Mouse (Mus musculus) brown adipose tissue, adult 24 weeks (tissue): ENCODE measurements at regions not wholly inside any gene's neighbourhood (a gene's known extent, or its start where the extent isn't known, plus 50 kb on each side); places are given as distances from the start of the nearest gene placed in this dataset.
"Not testable (repeated sequence)": the region's sequence is repeated elsewhere in the genome, so short reads cannot be mapped to it uniquely, and the experiment has no call there.

Experiments used
- H3K27ac ChIP-seq: fragments of 200-500 bp; replicated peaks from 2 replicates; pipeline ENCODE4 v1.5.1; 2012; ENCODE audit warnings: low read depth, mild to moderate bottlenecking, low read length
- H3K4me1 ChIP-seq: fragments of 200-500 bp; 2 replicates; pipeline ENCODE4 v1.6.1; 2012; ENCODE audit warnings: low read length, mixed read lengths; ENCODE audit not compliant: control insufficient read depth, insufficient read depth, insufficient read length
- H3K4me3 ChIP-seq: fragments of 200-500 bp; 2 replicates; pipeline ENCODE4 v1.5.1; 2012; ENCODE audit warnings: low read depth, mild to moderate bottlenecking, low read length, moderate library complexity; ENCODE audit not compliant: insufficient read depth

GRCm38 (mm10) chr16:93306951-93307350 lies 296.9 kb downstream of the Setd4 start:
- Histone ChIP-seq H3K27ac (no peak overlapping the region), H3K4me1 (no peaks in the 10 kb centered on the region), H3K4me3 (no peak overlapping the region)

GRCm38 (mm10) chr16:93306140-93306539 lies 297.7 kb downstream of the Setd4 start:
- not testable (repeated sequence) for H3K4me1 ChIP-seq, H3K4me3 ChIP-seq

DNA sequence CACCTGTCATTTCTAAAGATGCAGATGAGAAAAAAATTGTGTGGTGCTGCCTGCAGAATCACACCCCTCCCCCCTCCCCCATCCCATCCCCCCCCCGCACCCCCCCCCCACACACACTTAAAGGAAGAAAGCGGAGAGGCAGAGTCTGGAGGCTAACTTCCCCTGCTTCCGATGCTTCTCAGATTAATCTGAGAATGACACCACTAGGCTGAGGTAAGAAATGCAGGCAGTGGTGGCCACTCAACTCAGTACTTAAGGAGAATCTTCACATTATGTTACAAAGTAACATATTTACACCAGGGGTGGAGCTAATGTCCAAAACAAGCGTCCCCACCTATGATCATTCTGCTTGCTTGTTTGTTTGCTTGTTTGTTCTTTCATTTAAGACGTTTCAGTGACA lies 309.4 kb downstream of the Setd4 start:
- no peaks in the 10 kb centered on the region for H3K4me1 ChIP-seq
- no peak overlapping the region for H3K4me3 ChIP-seq
- H3K27ac ChIP-seq: no peak overlapping the region

More at GRCm38 (mm10) chr16:93306140-93306539, 297.7 kb downstream of the Setd4 start:
- not testable (repeated sequence) for H3K27ac ChIP-seq

DNA sequence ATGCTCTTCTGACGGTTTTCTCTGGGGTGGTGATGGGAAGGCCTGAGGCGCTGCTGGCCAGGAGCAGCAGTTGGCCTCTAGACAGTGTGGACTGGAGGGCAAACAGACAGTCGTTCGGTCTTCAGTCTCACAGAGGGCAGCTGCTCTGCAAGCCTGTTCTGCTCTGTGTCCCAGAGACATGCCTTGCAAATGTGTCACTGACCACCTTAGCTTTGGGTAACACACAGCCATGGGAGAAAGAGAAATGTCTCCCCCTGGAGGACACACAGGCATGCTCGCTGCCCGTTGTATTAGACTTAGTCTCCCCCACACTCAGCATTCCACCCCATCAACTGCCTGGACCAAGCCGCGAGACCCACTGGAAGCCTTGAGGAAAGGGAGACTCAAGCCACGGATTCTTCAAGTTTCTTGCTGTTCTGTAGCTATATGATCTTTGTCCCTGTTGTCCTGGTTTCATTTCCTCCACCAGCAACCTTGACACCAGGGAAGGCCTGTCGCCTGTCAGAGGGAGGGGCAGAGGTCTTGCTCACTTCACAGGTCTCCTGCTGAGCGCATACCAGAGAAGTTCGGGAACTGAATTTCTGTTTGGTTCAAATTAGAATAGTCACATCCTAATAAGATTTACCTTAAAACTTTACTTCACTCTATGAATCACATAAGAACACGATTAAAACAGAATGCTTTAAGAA lies 310.8 kb downstream of the Setd4 start:
- no peak overlapping the region for H3K4me3 ChIP-seq
- H3K27ac ChIP-seq: no peak overlapping the region
- no peaks in the 10 kb centered on the region for H3K4me1 ChIP-seq

DNA sequence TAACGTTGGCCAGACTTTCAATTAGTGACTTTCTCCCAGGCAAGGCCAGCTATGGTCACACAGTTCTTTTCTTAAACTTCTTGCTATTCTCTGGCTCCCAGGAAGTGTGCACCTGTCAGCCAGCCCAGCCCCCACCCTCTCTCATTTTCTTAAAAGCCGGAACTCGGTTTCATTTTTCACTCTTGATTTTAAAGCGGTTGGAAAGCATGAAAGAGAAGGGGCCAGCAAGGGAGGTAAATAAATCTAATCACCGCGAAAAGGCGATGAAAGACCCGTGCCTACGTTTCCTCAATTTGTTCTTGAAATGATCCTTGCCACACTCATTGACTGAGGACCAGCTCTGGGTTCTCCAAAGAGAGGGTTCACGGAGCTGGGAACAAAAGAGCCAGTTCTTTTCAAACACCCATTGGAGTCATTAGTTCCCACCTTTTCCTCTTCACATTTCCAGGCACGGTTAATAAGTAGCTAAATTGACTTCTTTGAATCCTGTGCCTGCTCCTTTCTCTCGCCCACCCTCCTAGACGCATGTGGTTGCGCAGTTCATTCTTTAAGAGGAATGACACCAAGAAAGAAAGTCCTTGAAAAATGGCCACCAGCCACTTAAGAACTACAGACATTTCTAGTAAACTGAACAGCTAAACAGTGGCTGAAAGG lies 311.6 kb downstream of the Setd4 start:
- H3K27ac ChIP-seq: no peak overlapping the region
- H3K4me3 ChIP-seq: no peak overlapping the region
- H3K4me1 ChIP-seq: no peaks in the 10 kb centered on the region

- Histone ChIP-seq H3K27ac (no peak overlapping the region), H3K4me1 (no peaks in the 10 kb centered on the region), H3K4me3 (no peak overlapping the region)
These were observed 315.8 kb downstream of the Setd4 start for GRCm38 (mm10) chr16:93288036-93288435.

DNA sequence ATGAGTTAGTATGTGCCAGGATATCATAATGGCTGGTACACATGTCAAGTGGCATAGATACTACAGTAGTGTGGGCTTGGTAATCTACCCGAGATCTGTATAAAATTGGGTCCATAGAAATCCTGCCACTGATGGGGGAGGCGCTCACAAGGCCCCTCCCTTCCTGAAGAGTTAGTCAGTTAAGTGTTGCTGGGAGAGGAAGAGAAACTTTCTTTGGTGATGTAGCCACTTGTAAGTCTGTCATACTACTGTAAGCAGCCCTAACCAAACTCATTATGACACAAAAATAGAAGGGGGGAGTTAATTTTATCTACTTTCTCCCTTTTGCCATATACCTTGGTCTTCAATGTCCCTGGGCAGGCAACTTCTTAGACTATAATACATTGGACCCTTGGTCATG lies 316.3 kb downstream of the Setd4 start:
- H3K4me3 ChIP-seq: no peak overlapping the region
- H3K4me1 ChIP-seq: no peaks in the 10 kb centered on the region
- H3K27ac ChIP-seq: no peak overlapping the region

- Histone ChIP-seq H3K27ac (no peak overlapping the region), H3K4me3 (no peak overlapping the region), H3K4me1 (no peaks in the 10 kb centered on the region)
These were observed 317.0 kb downstream of the Setd4 start for GRCm38 (mm10) chr16:93286816-93287215.

DNA sequence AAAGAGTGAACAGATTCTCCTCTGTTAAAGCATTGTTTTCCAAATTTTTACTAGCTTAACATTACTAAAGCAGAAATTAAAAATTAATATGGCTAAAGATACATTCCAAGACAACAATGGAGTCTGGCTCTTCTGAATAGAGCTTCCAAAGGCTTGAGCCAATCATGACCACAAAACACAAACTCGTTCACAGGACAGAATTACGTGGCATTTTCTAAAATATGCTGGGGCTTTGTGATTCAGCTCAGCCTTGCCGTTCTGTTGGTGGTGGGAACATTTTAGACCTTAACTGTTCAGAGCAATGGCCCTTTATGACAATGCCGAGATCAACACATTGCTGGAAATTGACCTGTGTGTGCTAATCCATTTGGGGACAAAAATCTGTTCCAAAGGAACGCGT lies 318.7 kb downstream of the Setd4 start:
- H3K27ac ChIP-seq: no peak overlapping the region
- no peak overlapping the region for H3K4me3 ChIP-seq
- no peaks in the 10 kb centered on the region for H3K4me1 ChIP-seq

GRCm38 (mm10) chr16:93281715-93282114 lies 322.1 kb downstream of the Setd4 start:
- Histone ChIP-seq H3K4me3 (no peak overlapping the region), H3K4me1 (no peaks in the 10 kb centered on the region), H3K27ac (no peak overlapping the region)

DNA sequence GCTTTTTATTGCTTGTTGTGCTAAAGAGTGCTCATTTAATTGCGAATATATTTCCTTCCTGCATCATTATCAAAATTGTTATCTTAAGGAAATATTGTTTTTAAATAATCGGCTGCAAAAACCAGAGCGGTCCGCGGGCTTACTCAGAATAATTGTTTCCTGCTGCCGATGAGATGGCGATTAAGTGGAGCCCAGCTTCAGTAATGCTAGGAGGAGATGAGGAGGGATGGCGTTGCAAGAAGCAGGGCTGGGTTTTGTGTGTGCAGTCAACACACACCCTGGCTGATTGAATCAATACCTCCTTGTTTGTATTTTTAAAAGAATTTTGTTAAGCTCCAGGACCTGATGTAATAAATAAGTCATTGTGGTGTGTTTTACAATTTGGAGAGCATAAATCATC lies 331.2 kb downstream of the Setd4 start:
- H3K27ac ChIP-seq: no peak overlapping the region
- H3K4me1 ChIP-seq: no peaks in the 10 kb centered on the region
- H3K4me3 ChIP-seq: no peak overlapping the region

DNA sequence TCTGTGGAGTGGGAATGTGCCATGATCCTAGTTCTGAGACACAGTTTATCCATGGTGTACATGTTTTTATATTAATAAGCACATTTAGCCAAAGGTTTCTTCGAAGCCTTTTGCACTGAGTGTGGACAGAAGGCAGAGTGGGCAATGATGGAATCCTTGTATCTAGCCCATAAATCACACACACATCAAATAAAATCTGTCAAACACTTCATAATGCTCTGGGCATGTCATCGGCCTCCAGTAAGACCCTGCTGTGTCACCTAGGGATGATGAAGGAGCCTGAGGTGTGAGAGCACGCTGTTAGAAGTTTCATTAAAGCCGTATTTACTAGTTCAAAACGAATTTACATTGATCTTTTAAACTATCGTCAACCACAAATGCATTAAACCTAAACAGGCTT lies 331.7 kb downstream of the Setd4 start:
- Histone ChIP-seq H3K27ac (no peak overlapping the region), H3K4me3 (no peak overlapping the region), H3K4me1 (no peaks in the 10 kb centered on the region)

DNA sequence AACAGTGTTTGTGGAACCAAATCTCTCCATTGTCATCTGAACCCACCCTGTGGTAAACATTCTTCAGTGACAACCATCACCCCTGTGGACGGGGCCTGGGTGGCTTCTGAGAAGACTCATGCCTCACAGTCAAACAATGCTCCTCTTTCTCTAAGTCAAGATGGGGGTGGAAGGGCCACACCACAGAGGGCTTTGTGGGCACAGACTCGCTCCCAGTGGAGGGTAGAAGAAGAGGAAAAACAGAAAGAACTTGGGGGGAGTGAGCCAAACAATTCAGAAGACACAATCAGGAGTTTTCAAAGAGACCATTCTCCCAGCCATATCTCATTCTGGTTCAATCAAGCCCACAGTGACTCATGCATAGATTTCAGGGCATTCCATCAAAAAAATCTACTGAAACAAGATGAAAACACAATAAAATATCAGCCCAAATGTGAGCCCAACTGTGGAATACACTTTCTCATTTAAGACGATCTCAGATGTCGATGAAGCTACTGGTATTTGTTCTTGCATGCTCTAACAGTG lies 339.7 kb downstream of the Setd4 start:
- H3K4me1 ChIP-seq: no peaks in the 10 kb centered on the region
- H3K4me3 ChIP-seq: no peak overlapping the region
- H3K27ac ChIP-seq: no peak overlapping the region

DNA sequence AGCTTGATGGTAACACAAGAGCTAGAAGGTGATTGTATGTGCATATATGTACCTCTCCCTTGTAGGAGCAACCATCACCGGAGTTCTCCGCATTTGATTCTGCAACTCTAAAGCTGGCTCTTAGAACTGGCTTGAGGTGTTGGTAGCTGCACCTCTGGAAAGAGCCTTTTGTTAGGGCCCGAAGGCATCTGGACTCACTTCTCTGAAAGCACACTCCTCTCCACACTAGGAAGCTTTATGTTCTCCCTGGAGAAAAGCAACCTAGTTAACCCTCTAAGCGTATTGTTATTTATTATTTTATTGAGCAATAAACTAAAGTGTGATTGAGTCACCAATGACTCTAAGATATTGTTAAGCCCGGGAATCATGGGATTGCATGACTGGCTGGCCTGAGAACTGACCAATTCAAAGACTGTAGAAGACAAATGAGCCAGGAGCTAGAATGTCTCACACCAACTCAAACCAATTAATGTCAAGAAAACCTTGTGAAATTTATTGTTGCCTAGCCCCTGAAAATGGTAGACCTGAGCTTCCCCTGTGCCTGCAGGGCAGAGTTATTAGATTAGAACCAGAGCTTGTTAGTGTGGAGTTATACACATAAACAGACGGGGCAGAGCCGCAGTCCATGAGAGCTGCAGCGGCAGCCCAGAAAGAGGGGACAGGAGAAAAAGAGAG lies 340.6 kb downstream of the Setd4 start:
- Histone ChIP-seq H3K27ac (no peak overlapping the region), H3K4me1 (no peaks in the 10 kb centered on the region), H3K4me3 (no peak overlapping the region)

DNA sequence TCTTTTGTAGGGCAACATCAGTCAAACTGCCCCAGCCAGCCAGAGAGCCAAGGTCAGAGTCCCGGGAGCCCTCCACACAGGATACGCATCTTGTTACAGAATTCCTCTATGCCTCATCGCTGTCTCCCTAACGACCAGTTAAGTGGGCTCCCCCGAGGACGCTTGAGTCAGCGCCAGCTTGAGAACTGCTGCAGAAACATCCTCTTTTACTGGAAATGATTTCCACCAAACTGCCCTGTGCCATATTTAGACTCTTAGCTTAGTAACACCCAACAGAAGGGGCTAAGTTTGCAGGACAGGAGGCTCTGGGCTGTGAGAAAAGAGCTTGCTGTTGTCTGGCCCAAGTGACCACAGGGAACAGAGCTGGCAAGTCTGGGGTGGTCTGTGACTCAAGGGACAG lies 357.0 kb downstream of the Setd4 start:
- Histone ChIP-seq H3K4me3 (no peak overlapping the region), H3K4me1 (no peaks in the 10 kb centered on the region), H3K27ac (no peak overlapping the region)

DNA sequence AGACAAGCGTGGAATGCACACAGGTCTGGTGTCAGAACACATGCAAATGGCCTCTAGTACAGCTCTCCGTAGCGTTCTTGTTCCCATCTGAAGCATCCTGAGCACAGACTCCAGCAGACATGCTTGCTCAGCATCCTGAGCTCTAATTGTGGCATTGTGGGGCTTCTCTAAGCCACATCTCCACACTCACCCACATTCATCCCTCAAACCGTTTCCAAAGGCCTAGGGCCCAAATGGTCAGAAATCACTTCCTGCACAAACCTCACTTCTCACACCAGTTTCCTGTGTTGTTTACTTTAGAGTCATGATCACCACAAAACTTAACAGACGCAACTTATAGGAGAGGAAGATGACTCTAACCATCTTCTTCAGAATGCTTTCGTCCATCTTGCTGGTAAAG lies 358.1 kb downstream of the Setd4 start:
- Histone ChIP-seq H3K4me1 (no peaks in the 10 kb centered on the region), H3K27ac (no peak overlapping the region), H3K4me3 (no peak overlapping the region)
